Mouse (Mus musculus): ENCODE data around the gene Psapl1.

GRCm38 (mm10) chr5:36191285-36191684 lies 12.5 kb upstream of the Psapl1 start:
- TF ChIP-seq RAD21 (IDR thresholded peaks at IDR 0.05; ENCODE audit: low read depth, low read length) = no peak
- TF ChIP-seq HCFC1 (IDR thresholded peaks at IDR 0.05; ENCODE audit: low read depth, low read length) = no peak
- no peak for TF ChIP-seq CTCF (IDR thresholded peaks at IDR 0.05 in 2 of 3, conservative IDR thresholded peaks at IDR 0.05 in 1 of 3; ENCODE audit: control insufficient read depth in 1 of 3, insufficient read depth in 1 of 3, low read depth in 2 of 3, low read length in 3 of 3, poor library complexity in 1 of 3, severe bottlenecking in 1 of 3)
- TF ChIP-seq NELFE (IDR thresholded peaks at IDR 0.05; ENCODE audit: low read depth, low read length) = no peak
- TF ChIP-seq POLR2A (IDR thresholded peaks at IDR 0.05; ENCODE audit: control insufficient read depth in 1 of 2, insufficient read depth in 1 of 2, low read depth in 1 of 2, low read length in 2 of 2, poor library complexity in 1 of 2) = no peak
- no peak for TF ChIP-seq UBTF (IDR thresholded peaks at IDR 0.05; ENCODE audit: borderline replicate concordance, insufficient read depth, low read depth, low read length)
- TF ChIP-seq MYC (IDR thresholded peaks at IDR 0.05; ENCODE audit: low read depth, low read length) = no peak
- TF ChIP-seq TCF12 (IDR thresholded peaks at IDR 0.05; ENCODE audit: low read depth, low read length) = no peak
- no peak for TF ChIP-seq EP300 (IDR thresholded peaks at IDR 0.05; ENCODE audit: low read depth in 1 of 2, low read length in 2 of 2)
- no peak for TF ChIP-seq GATA1 (IDR thresholded peaks at IDR 0.05; ENCODE audit: low read depth, low read length)
- no peak for TF ChIP-seq POLR2AphosphoS5 (IDR thresholded peaks at IDR 0.05; ENCODE audit: borderline replicate concordance, low read depth, low read length)
- TF ChIP-seq ZNF384 (IDR thresholded peaks at IDR 0.05; ENCODE audit: low read depth, low read length) = no peak
